Mouse (Mus musculus): ENCODE measurements around the gene Antxr1. TPM values are rescaled to one million over a fixed set of nuclear protein-coding genes. Genes with fewer than 3 reads are reported as not detected.

The Antxr1 gene
- polyA plus RNA-seq, 1 experiment from 2014 or later, result 4.8 TPM

- WGBS, result 84% methylated on average over 12 of the region's 12 CpGs
- no peak for ATAC-seq (ENCODE audit: low FRiP score, low read depth)
- Histone ChIP-seq H3K4me2 (replicated peaks) (no peak overlapping the region), H3K27me3 (replicated peaks) (no peaks in the 10 kb centered on the region), H3K9me3 (no peaks in the 10 kb centered on the region), H3K4me1 (peaks cover 9% of the 10 kb centered on the region; the same call in 1 of the 2 replicates), H3K4me3 (no peak overlapping the region), H3K27ac (no peak overlapping the region), H3K36me3 (no peaks in the 10 kb centered on the region; the same call in 1 of the 2 replicates), H3K9ac (no peak overlapping the region)
Measured at GRCm38 (mm10) chr6:87166673-87167305, 168.8 kb downstream of the Antxr1 start.

GRCm38 (mm10) chr6:87165536-87166311 lies 169.9 kb downstream of the Antxr1 start:
- Histone ChIP-seq H3K27me3 (replicated peaks) (no peaks in the 10 kb centered on the region), H3K4me1 (peaks cover 15% of the 10 kb centered on the region; the same call in 1 of the 2 replicates), H3K4me3 (no peak overlapping the region), H3K4me2 (replicated peaks) (no peak overlapping the region), H3K9me3 (no peaks in the 10 kb centered on the region), H3K27ac (no peak overlapping the region), H3K9ac (no peak overlapping the region), H3K36me3 (no peaks in the 10 kb centered on the region; the same call in 1 of the 2 replicates)
- 70% methylated on average over 8 of the region's 8 CpGs for WGBS
- ATAC-seq (ENCODE audit: low FRiP score, low read depth), result no peak

- H3K4me2 ChIP-seq (replicated peaks), result no peak overlapping the region
- H3K27ac ChIP-seq, result peak overlapping the region; percentile 37; the same call in 1 of the 2 replicates
- H3K4me1 ChIP-seq, result peaks cover 19% of the 10 kb centered on the region; the same call in 1 of the 2 replicates
- H3K4me3 ChIP-seq, result no peak overlapping the region
- H3K36me3 ChIP-seq, result no peaks in the 10 kb centered on the region; the same call in 1 of the 2 replicates
- 66% methylated on average over 12 of the region's 12 CpGs for WGBS
- no peak for ATAC-seq (ENCODE audit: low FRiP score, low read depth)
- H3K27me3 ChIP-seq (replicated peaks), result no peaks in the 10 kb centered on the region
- no peaks in the 10 kb centered on the region for H3K9me3 ChIP-seq
- H3K9ac ChIP-seq, result no peak overlapping the region
Measured at GRCm38 (mm10) chr6:87161391-87162263, 174.0 kb downstream of the Antxr1 start.

GRCm38 (mm10) chr6:87160196-87160595 lies 175.4 kb downstream of the Antxr1 start:
- no peaks in the 10 kb centered on the region for H3K27me3 ChIP-seq (replicated peaks)
- no peak overlapping the region for H3K4me3 ChIP-seq
- H3K27ac ChIP-seq, result no peak overlapping the region
- WGBS, result 60% methylated on average over 5 of the region's 5 CpGs
- H3K4me1 ChIP-seq, result peaks cover 13% of the 10 kb centered on the region; the same call in 1 of the 2 replicates
- H3K4me2 ChIP-seq (replicated peaks), result no peak overlapping the region
- no peaks in the 10 kb centered on the region; the same call in 1 of the 2 replicates for H3K36me3 ChIP-seq
- no peaks in the 10 kb centered on the region for H3K9me3 ChIP-seq
- H3K9ac ChIP-seq, result no peak overlapping the region
- ATAC-seq (ENCODE audit: low FRiP score, low read depth), result no peak

- no peaks in the 10 kb centered on the region for H3K9me3 ChIP-seq
- peaks cover 13% of the 10 kb centered on the region; the same call in 1 of the 2 replicates for H3K4me1 ChIP-seq
- no peaks in the 10 kb centered on the region for H3K36me3 ChIP-seq
- no peak overlapping the region for H3K27ac ChIP-seq
- no peak overlapping the region for H3K4me3 ChIP-seq
- WGBS, result 75% methylated on average over 7 of the region's 7 CpGs
- no peaks in the 10 kb centered on the region for H3K27me3 ChIP-seq (replicated peaks)
- no peak for ATAC-seq (ENCODE audit: low FRiP score, low read depth)
- no peak overlapping the region for H3K4me2 ChIP-seq (replicated peaks)
- H3K9ac ChIP-seq, result no peak overlapping the region
Measured at GRCm38 (mm10) chr6:87158062-87158623, 177.5 kb downstream of the Antxr1 start.

- ATAC-seq (ENCODE audit: low FRiP score, low read depth), result no peak
- 79% methylated on average over 3 of the region's 3 CpGs for whole genome bisulfite sequencing
- H3K9ac ChIP-seq, result no peak overlapping the region
Measured at GRCm38 (mm10) chr6:87153836-87154235, 181.8 kb downstream of the Antxr1 start.

GRCm38 (mm10) chr6:87153231-87153580 lies 182.4 kb downstream of the Antxr1 start:
- ATAC-seq (ENCODE audit: low FRiP score, low read depth), result no peak
- Histone ChIP-seq H3K9me3 (no peaks in the 10 kb centered on the region), H3K27me3 (replicated peaks) (no peaks in the 10 kb centered on the region), H3K36me3 (no peaks in the 10 kb centered on the region), H3K27ac (no peak overlapping the region), H3K4me2 (replicated peaks) (no peak overlapping the region), H3K9ac (no peak overlapping the region), H3K4me1 (no peaks in the 10 kb centered on the region), H3K4me3 (no peak overlapping the region)
- 88% methylated on average over 7 of the region's 7 CpGs for whole genome bisulfite sequencing

More at GRCm38 (mm10) chr6:87153836-87154235, 181.8 kb downstream of the Antxr1 start:
- Histone ChIP-seq H3K4me2 (replicated peaks) (no peak overlapping the region), H3K27ac (no peak overlapping the region), H3K9me3 (no peaks in the 10 kb centered on the region), H3K4me3 (no peak overlapping the region), H3K4me1 (no peaks in the 10 kb centered on the region), H3K36me3 (no peaks in the 10 kb centered on the region), H3K27me3 (replicated peaks) (no peaks in the 10 kb centered on the region)

GRCm38 (mm10) chr6:87152461-87153230 lies 183.0 kb downstream of the Antxr1 start:
- no peak for ATAC-seq (ENCODE audit: low FRiP score, low read depth)
- Histone ChIP-seq H3K9me3 (no peaks in the 10 kb centered on the region), H3K4me1 (no peaks in the 10 kb centered on the region), H3K36me3 (no peaks in the 10 kb centered on the region), H3K4me3 (no peak overlapping the region), H3K9ac (no peak overlapping the region), H3K4me2 (replicated peaks) (no peak overlapping the region), H3K27ac (no peak overlapping the region), H3K27me3 (replicated peaks) (no peaks in the 10 kb centered on the region)
- WGBS, result 79% methylated on average over 21 of the region's 21 CpGs

- Histone ChIP-seq H3K9ac (no peak overlapping the region), H3K4me3 (no peak overlapping the region), H3K27me3 (replicated peaks) (no peaks in the 10 kb centered on the region), H3K4me1 (no peaks in the 10 kb centered on the region), H3K27ac (no peak overlapping the region), H3K36me3 (no peaks in the 10 kb centered on the region), H3K9me3 (no peaks in the 10 kb centered on the region), H3K4me2 (replicated peaks) (no peak overlapping the region)
- 90% methylated on average over 8 of the region's 8 CpGs for WGBS
- ATAC-seq (ENCODE audit: low FRiP score, low read depth), result no peak
Measured at GRCm38 (mm10) chr6:87151427-87151826, 184.2 kb downstream of the Antxr1 start.

GRCm38 (mm10) chr6:87150471-87150870 lies 185.2 kb downstream of the Antxr1 start:
- Histone ChIP-seq H3K4me1 (no peaks in the 10 kb centered on the region), H3K9ac (no peak overlapping the region), H3K4me3 (no peak overlapping the region), H3K36me3 (no peaks in the 10 kb centered on the region), H3K9me3 (no peaks in the 10 kb centered on the region), H3K27ac (no peak overlapping the region), H3K4me2 (replicated peaks) (no peak overlapping the region), H3K27me3 (replicated peaks) (no peaks in the 10 kb centered on the region)
- 90% methylated on average over 7 of the region's 7 CpGs for WGBS
- ATAC-seq (ENCODE audit: low FRiP score, low read depth), result no peak

GRCm38 (mm10) chr6:87147921-87148320 lies 187.7 kb downstream of the Antxr1 start:
- Histone ChIP-seq H3K36me3 (no peaks in the 10 kb centered on the region), H3K9me3 (no peaks in the 10 kb centered on the region), H3K27ac (no peak overlapping the region), H3K4me2 (replicated peaks) (no peak overlapping the region), H3K4me1 (no peaks in the 10 kb centered on the region), H3K27me3 (replicated peaks) (no peaks in the 10 kb centered on the region), H3K4me3 (no peak overlapping the region), H3K9ac (no peak overlapping the region)
- ATAC-seq (ENCODE audit: low FRiP score, low read depth), result no peak
- 78% methylated on average over 3 of the region's 3 CpGs for WGBS
